Mouse (Mus musculus) stomach, embryonic 16.5 days (tissue): Measurements from ENCODE around the gene Sap30bp. TPM values are rescaled to one million over a fixed set of nuclear protein-coding genes. Genes with fewer than 3 reads are reported as not detected.
A peak's percentile ranks its signal among the peaks of the same experiment; 100 is the strongest.

Experiments
- ATAC-seq: fragments of 200-750 bp; cut with Nextera tagmentation; 2 replicates; pipeline ENCODE4 v1.8.0; 2017; ENCODE audit warnings: moderate number of reproducible peaks, moderate TSS enrichment; ENCODE audit not compliant: insufficient read depth, low FRiP score
- H3K27ac ChIP-seq: fragments of 300-500 bp; sonication (generic); 2 replicates; pipeline ENCODE4 v1.5.1; 2014; ENCODE audit warnings: low read length
- H3K27me3 ChIP-seq: fragments of 300-500 bp; sonication (generic); 2 replicates; pipeline ENCODE4 v1.6.1; 2014; ENCODE audit warnings: low read length, control low read depth, mixed read lengths; ENCODE audit not compliant: control insufficient read depth, insufficient read depth
- H3K36me3 ChIP-seq: fragments of 300-500 bp; sonication (generic); 2 replicates; pipeline ENCODE4 v1.6.1; 2014; ENCODE audit warnings: low read length; ENCODE audit not compliant: control insufficient read depth, insufficient read depth
- H3K4me1 ChIP-seq: fragments of 300-500 bp; sonication (generic); 2 replicates; pipeline ENCODE4 v1.6.1; 2014; ENCODE audit warnings: low read length, control low read depth, mixed read lengths; ENCODE audit not compliant: control insufficient read depth, insufficient read depth
- H3K4me2 ChIP-seq: fragments of 300-500 bp; sonication (generic); 2 replicates; pipeline ENCODE4 v1.6.1; 2014; ENCODE audit warnings: low read depth, low read length, mixed read lengths
- H3K4me3 ChIP-seq: fragments of 300-500 bp; sonication (generic); replicated peaks from 2 replicates; pipeline ENCODE4 v1.5.1; 2014; ENCODE audit warnings: mild to moderate bottlenecking, low read length
- H3K9ac ChIP-seq: fragments of 300-500 bp; sonication (generic); 2 replicates; pipeline ENCODE4 v1.6.1; 2014; ENCODE audit warnings: low read length
- H3K9me3 ChIP-seq: fragments of 300-500 bp; sonication (generic); replicated peaks from 2 replicates; pipeline ENCODE4 v1.6.1; 2016; ENCODE audit warnings: low read length, control low read depth; ENCODE audit not compliant: control insufficient read depth
- WGBS: fragments of 180-500 bp; shearing (Covaris S2); extraction: QIAGEN DNeasy Blood & Tissue Kit; methylation state at CpG from one replicate; pipeline ENCODE4 v1.1.7; 2014; 5-methylcytosine and 5-hydroxymethylcytosine counted together
- polyA plus RNA-seq: library from polyadenylated mRNA; unstranded; fragments of >200 nt; fragmentation: Nextera tagmentation; extraction: Ambion mirVana; gene quantifications from 2 replicates; pipeline ENCODE4 v1.2.1, GENCODE M21; 2015

The Sap30bp gene
- polyA plus RNA-seq, 1 experiment from 2014 or later = 32.0 TPM

DNA sequence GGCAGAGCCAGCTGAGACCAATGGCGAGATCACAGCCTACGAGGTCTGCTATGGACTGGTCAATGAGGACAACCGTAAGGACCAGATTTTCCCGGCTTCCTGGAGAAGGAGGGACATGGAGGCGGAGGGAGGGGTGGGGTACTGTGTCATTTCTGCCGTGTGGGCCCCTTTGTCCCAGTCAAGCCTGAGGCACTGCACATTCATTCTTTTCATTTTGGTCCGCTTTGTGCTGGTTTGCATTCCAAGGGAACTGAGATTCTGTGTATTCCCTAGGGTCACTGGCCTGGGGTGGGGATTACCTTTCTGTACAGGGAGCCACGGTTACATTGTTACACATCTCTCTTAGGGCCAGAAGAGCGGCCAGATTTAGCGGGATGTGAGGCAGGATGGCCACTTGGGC is 67.5 kb downstream of the Sap30bp start:
- Histone ChIP-seq H3K4me1 (peaks cover 8% of the 10 kb centered on the region; the same call in 1 of the 2 replicates), H3K36me3 (no peaks in the 10 kb centered on the region), H3K9ac (no peak overlapping the region), H3K27me3 (no peaks in the 10 kb centered on the region), H3K9me3 (no peaks in the 10 kb centered on the region), H3K4me2 (no peak overlapping the region), H3K27ac (no peak overlapping the region), H3K4me3 (no peak overlapping the region)
- 45% methylated on average over 10 of the region's 10 CpGs for whole genome bisulfite sequencing
- no peak for ATAC-seq

DNA sequence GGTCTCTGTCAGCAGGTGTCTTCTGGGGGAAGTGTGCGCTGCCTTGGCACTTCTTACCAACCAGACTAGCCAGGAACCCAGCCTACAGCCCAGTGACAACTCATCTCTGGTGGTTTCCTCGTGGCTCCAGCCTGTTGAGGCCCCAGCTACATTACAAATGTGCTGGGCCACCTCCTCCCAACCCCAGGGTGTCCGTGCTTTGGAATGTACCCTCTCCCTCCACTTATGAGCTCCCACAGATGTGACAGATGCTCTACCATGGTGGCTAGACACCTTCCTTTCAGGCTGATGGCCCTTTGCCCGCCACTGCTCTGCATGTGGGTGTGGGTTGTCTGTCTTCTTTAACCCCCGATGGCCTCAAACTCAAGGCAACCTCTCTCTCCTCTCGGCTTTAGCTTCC is 68.6 kb downstream of the Sap30bp start:
- no peaks in the 10 kb centered on the region for H3K27me3 ChIP-seq
- no peaks in the 10 kb centered on the region for H3K9me3 ChIP-seq
- H3K4me3 ChIP-seq = no peak overlapping the region
- H3K36me3 ChIP-seq = no peaks in the 10 kb centered on the region
- H3K9ac ChIP-seq = no peak overlapping the region
- no peak for ATAC-seq
- no peak overlapping the region for H3K27ac ChIP-seq
- no peak overlapping the region for H3K4me2 ChIP-seq
- WGBS = 69% methylated on average over 6 of the region's 6 CpGs
- peaks cover 8% of the 10 kb centered on the region; the same call in 1 of the 2 replicates for H3K4me1 ChIP-seq

GRCm38 (mm10) chr11:116002894-116003293 is 69.8 kb downstream of the Sap30bp start:
- peaks cover 8% of the 10 kb centered on the region; the same call in 1 of the 2 replicates for H3K4me1 ChIP-seq
- no peak overlapping the region for H3K4me3 ChIP-seq
- no peak for ATAC-seq
- WGBS = 75% methylated on average over 3 of the region's 3 CpGs
- H3K9ac ChIP-seq = no peak overlapping the region
- H3K36me3 ChIP-seq = 0 out of 2 replicates have a peak, but pooled peaks cover 10% of the 10 kb centered on the region
- H3K9me3 ChIP-seq = no peaks in the 10 kb centered on the region
- no peak overlapping the region for H3K27ac ChIP-seq
- no peak overlapping the region for H3K4me2 ChIP-seq
- no peaks in the 10 kb centered on the region for H3K27me3 ChIP-seq

GRCm38 (mm10) chr11:116004186-116004823 is 71.2 kb downstream of the Sap30bp start:
- Histone ChIP-seq H3K4me1 (peaks cover 8% of the 10 kb centered on the region; the same call in 1 of the 2 replicates), H3K4me2 (peak overlapping the region; percentile 74), H3K27ac (peak overlapping the region; percentile 84), H3K27me3 (no peaks in the 10 kb centered on the region), H3K9ac (peak overlapping the region; percentile 73), H3K36me3 (peaks cover 19% of the 10 kb centered on the region; the same call in 1 of the 2 replicates), H3K4me3 (peak overlapping the region; percentile 42), H3K9me3 (no peaks in the 10 kb centered on the region)
- ATAC-seq = no peak
- 34% methylated on average over 8 of the region's 8 CpGs for WGBS

DNA sequence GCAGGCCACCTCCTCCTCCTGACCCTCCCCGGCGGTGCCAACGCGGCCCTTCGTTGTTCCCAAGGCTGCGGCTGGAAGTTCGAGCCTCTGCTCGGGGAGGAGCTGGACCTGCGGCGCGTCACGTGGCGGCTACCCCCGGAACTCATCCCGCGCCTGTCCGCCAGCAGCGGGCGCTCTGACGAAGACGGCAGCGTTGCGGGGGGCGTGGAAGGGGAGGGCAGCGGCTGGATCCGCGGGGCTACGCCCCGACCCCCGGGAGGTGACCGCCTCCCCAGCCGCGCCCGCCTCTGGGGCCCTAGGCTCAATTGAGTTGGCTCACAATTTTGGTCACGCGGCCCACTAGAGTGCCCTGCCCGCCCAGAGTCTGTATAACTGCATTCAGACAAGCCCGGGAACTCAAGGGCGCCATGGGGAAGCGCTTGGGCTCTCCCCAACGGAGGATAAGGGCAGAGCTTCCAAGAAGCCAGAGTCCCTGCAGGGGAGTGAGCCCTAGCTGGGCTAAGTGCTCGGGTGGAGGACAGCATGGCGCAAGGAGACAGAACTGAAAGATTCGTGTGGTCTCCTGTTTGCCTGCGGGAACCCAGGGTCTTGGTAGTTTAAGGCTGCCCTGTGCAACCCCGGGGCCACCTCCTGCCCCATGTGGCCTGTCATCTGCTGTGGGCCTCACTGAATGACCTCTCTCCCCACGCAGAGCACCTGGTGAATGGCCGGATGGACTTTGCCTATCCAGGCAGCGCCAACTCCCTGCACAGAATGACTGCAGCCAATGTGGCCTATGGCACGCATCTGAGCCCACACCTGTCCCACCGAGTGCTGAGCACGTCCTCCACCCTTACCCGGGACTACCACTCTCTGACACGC is 72.0 kb downstream of the Sap30bp start:
- 5% methylated on average over 54 of the region's 54 CpGs for WGBS
- Histone ChIP-seq H3K9me3 (no peaks in the 10 kb centered on the region), H3K9ac (peak overlapping the region; percentile 73)

DNA sequence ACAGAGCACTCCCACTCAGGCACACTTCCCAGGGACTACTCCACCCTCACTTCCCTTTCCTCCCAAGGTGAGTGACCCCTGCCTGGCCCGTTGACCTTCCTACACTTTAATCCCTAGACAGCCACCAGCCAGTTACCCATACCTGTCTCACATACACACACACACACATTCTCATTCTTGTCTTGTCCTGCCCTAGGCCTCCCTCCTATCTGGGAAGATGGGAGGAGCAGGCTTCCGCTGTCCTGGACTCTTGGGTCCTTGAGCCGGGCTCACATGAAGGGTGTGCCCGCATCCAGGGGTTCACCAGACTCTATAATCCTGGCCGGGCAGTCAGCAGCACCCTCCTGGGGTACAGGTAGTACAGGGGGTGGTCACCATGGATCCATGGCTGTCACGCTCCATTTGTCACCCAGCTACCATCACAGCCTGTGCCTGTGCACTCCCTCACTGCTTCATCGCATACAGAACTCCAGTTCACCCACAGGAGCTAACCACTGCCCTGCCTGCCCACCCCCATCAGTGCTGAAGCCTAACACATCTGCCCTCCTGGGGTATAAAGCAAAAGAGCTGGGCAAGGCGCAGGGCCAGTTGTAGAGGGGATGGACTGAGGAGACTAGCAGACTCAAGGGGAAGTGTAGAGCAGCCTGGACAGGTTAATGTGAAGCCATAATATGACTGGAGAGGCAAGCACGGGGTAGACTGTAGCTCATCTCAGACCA is 72.8 kb downstream of the Sap30bp start:
- 69% methylated on average over 9 of the region's 9 CpGs for WGBS
- peak overlapping the region; percentile 74 for H3K4me2 ChIP-seq
- no peaks in the 10 kb centered on the region for H3K9me3 ChIP-seq
- peaks cover 10% of the 10 kb centered on the region; the same call in 1 of the 2 replicates for H3K4me1 ChIP-seq
- peaks cover 23% of the 10 kb centered on the region; the same call in 1 of the 2 replicates for H3K36me3 ChIP-seq
- peak overlapping the region; percentile 84 for H3K27ac ChIP-seq
- peak overlapping the region; percentile 73 for H3K9ac ChIP-seq
- no peaks in the 10 kb centered on the region for H3K27me3 ChIP-seq
- no peak for ATAC-seq
- H3K4me3 ChIP-seq = no peak overlapping the region

More for the DNA sequence above, 72.0 kb downstream of the Sap30bp start:
- peak; percentile 86 for ATAC-seq
- H3K4me1 ChIP-seq = peaks cover 8% of the 10 kb centered on the region; the same call in 1 of the 2 replicates
- H3K4me2 ChIP-seq = peak overlapping the region; percentile 74
- H3K36me3 ChIP-seq = peaks cover 23% of the 10 kb centered on the region; the same call in 1 of the 2 replicates
- peak overlapping the region; percentile 42 for H3K4me3 ChIP-seq
- H3K27ac ChIP-seq = peak overlapping the region; percentile 84
- H3K27me3 ChIP-seq = no peaks in the 10 kb centered on the region

DNA sequence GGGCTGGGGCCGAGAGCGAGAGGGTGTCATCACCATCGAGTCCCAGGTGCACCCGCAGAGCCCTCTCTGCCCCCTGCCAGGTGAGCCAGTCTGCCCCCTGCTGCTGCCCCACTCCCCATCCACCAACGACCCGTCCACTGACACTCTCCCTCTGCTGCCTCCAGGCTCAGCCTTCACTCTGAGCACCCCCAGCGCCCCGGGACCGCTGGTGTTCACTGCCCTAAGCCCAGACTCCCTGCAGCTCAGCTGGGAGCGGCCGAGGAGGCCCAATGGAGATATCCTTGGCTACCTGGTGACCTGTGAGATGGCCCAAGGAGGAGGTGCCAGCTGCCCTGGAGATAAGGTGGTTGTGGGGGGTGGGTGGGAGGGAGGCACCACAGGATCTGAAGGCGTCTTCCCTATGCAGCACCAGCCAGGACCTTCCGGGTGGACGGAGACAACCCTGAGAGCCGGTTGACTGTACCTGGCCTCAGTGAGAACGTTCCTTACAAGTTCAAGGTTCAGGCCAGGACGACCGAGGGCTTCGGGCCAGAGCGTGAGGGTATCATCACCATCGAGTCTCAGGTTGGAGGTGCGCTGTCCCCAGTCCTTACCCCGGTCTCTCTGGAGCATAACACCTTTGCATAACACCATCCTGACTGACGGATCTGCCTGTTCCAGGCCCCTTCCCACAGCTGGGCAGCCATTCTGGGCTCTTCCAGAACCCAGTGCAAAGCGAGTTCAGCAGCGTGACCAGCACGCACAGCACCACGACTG is 74.2 kb downstream of the Sap30bp start:
- H3K4me1 ChIP-seq = peaks cover 15% of the 10 kb centered on the region
- ATAC-seq = no peak
- no peak overlapping the region for H3K27ac ChIP-seq
- no peak overlapping the region for H3K4me3 ChIP-seq
- H3K27me3 ChIP-seq = no peaks in the 10 kb centered on the region
- 85% methylated on average over 28 of the region's 28 CpGs for WGBS
- H3K36me3 ChIP-seq = peaks cover 23% of the 10 kb centered on the region; the same call in 1 of the 2 replicates
- H3K9me3 ChIP-seq = no peaks in the 10 kb centered on the region
- H3K9ac ChIP-seq = no peak overlapping the region
- no peak overlapping the region for H3K4me2 ChIP-seq

- H3K4me2 ChIP-seq = no peak overlapping the region
- no peak overlapping the region for H3K27ac ChIP-seq
- H3K9me3 ChIP-seq = no peaks in the 10 kb centered on the region
- 86% methylated on average over 11 of the region's 11 CpGs for WGBS
- no peak overlapping the region for H3K4me3 ChIP-seq
- peaks cover 20% of the 10 kb centered on the region for H3K4me1 ChIP-seq
- H3K27me3 ChIP-seq = no peaks in the 10 kb centered on the region
- H3K36me3 ChIP-seq = peaks cover 23% of the 10 kb centered on the region; the same call in 1 of the 2 replicates
- no peak overlapping the region for H3K9ac ChIP-seq
- no peak for ATAC-seq
These were observed 75.3 kb downstream of the Sap30bp start for GRCm38 (mm10) chr11:116008411-116008810.
